Mouse (Mus musculus): ENCODE measurements around the gene Scube2.
A peak's percentile ranks its signal among the peaks of the same experiment; 100 is the strongest.

Scube2 gene

GRCm38 (mm10) chr7:109800626-109801025 lies 64.9 kb downstream of the Scube2 start:
- no peak for DNase-seq (ENCODE audit: low read depth, low spot score)

GRCm38 (mm10) chr7:109799168-109799567 lies 66.3 kb downstream of the Scube2 start:
- DNase-seq (ENCODE audit: low read depth, low spot score), result no peak

GRCm38 (mm10) chr7:109795564-109795963 lies 69.9 kb downstream of the Scube2 start:
- no peak for DNase-seq (ENCODE audit: low read depth, low spot score)

- no peak for DNase-seq (ENCODE audit: low read depth, low spot score)
Observed at GRCm38 (mm10) chr7:109794556-109794955, 70.9 kb downstream of the Scube2 start.

- DNase-seq (ENCODE audit: low read depth, low spot score), result peak; percentile 53
Observed at GRCm38 (mm10) chr7:109792759-109793158, 72.7 kb downstream of the Scube2 start.

- DNase-seq (ENCODE audit: low read depth, low spot score), result no peak
Observed at GRCm38 (mm10) chr7:109790818-109791217, 74.7 kb downstream of the Scube2 start.

- DNase-seq (ENCODE audit: low read depth, low spot score), result no peak
Observed at GRCm38 (mm10) chr7:109787860-109788259, 77.6 kb downstream of the Scube2 start.

- no peak for DNase-seq (ENCODE audit: low read depth, low spot score)
Observed at GRCm38 (mm10) chr7:109783281-109783680, 82.2 kb downstream of the Scube2 start.

GRCm38 (mm10) chr7:109781470-109782203 lies 83.8 kb downstream of the Scube2 start, which contains the start of gene Nrip3:
Nrip3 (minus strand) TSS chr7:109782025.
- peak; percentile 57 for DNase-seq (ENCODE audit: low read depth, low spot score)

GRCm38 (mm10) chr7:109781087-109781469 lies 84.4 kb downstream of the Scube2 start:
- no peak for DNase-seq (ENCODE audit: low read depth, low spot score)

- DNase-seq (ENCODE audit: low read depth, low spot score), result no peak
Observed at GRCm38 (mm10) chr7:109772251-109772650, 93.2 kb downstream of the Scube2 start.

- DNase-seq (ENCODE audit: low read depth, low spot score), result no peak
Observed at GRCm38 (mm10) chr7:109768699-109769383, 96.6 kb downstream of the Scube2 start.

- no peak for DNase-seq (ENCODE audit: low read depth, low spot score)
Observed at GRCm38 (mm10) chr7:109767575-109768350, 97.7 kb downstream of the Scube2 start.

- no peak for DNase-seq (ENCODE audit: low read depth, low spot score)
Observed at GRCm38 (mm10) chr7:109764009-109764408, 101.5 kb downstream of the Scube2 start.

- no peak for DNase-seq (ENCODE audit: low read depth, low spot score)
Observed at GRCm38 (mm10) chr7:109756291-109756690, 109.2 kb downstream of the Scube2 start.

- DNase-seq (ENCODE audit: low read depth, low spot score), result no peak
Observed at GRCm38 (mm10) chr7:109754034-109754433, 111.4 kb downstream of the Scube2 start.

- DNase-seq (ENCODE audit: low read depth, low spot score), result peak; percentile 64
Observed at GRCm38 (mm10) chr7:109752008-109752925, 113.2 kb downstream of the Scube2 start, which contains the start of gene Tmem9b. Tmem9b (minus strand) TSS chr7:109752875.

- no peak for DNase-seq (ENCODE audit: low read depth, low spot score)
Observed at GRCm38 (mm10) chr7:109751427-109752007, 114.0 kb downstream of the Scube2 start.
